Mouse (Mus musculus): ENCODE data around the gene Car1. TPM values are rescaled to one million over a fixed set of nuclear protein-coding genes. Genes with fewer than 3 reads are reported as not detected.
"Not testable (repeated sequence)": the region's sequence is repeated elsewhere in the genome, so short reads cannot be mapped to it uniquely, and the experiment has no call there.

Gene Car1
- polyA plus RNA-seq, 1 experiment from 2014 or later: not detected

GRCm38 (mm10) chr3:14805962-14806361, 2.2 kb downstream of the Car1 start:
- no peaks in the 10 kb centered on the region for H3K4me1 ChIP-seq (replicated peaks)
- H3K9me3 ChIP-seq: no peaks in the 10 kb centered on the region
- H3K4me3 ChIP-seq: no peak overlapping the region
- no peaks in the 10 kb centered on the region for H3K36me3 ChIP-seq
- no peak overlapping the region for H3K27ac ChIP-seq
- no peak for DNase-seq (ENCODE audit: low spot score)
- WGBS: 87% methylated on average over 3 of the region's 3 CpGs
- H3K27me3 ChIP-seq (ENCODE audit: insufficient read depth, poor library complexity, severe bottlenecking): no peaks in the 10 kb centered on the region

GRCm38 (mm10) chr3:14804906-14805305, 3.3 kb downstream of the Car1 start:
- WGBS: 86% methylated on average over 6 of the region's 6 CpGs
- Histone ChIP-seq H3K4me1 (replicated peaks) (no peaks in the 10 kb centered on the region), H3K27ac (no peak overlapping the region), H3K4me3 (no peak overlapping the region), H3K9me3 (no peaks in the 10 kb centered on the region), H3K27me3 (ENCODE audit: insufficient read depth, poor library complexity, severe bottlenecking) (no peaks in the 10 kb centered on the region), H3K36me3 (no peaks in the 10 kb centered on the region)
- DNase-seq (ENCODE audit: low spot score): no peak

- H3K27ac ChIP-seq: no peak overlapping the region
- no peak overlapping the region for H3K4me3 ChIP-seq
- no peaks in the 10 kb centered on the region for H3K4me1 ChIP-seq (replicated peaks)
- DNase-seq (ENCODE audit: low spot score): no peak
- H3K9me3 ChIP-seq: no peaks in the 10 kb centered on the region
- no peaks in the 10 kb centered on the region for H3K36me3 ChIP-seq
- 88% methylated on average over 3 of the region's 3 CpGs for WGBS
- H3K27me3 ChIP-seq (ENCODE audit: insufficient read depth, poor library complexity, severe bottlenecking): no peaks in the 10 kb centered on the region
These were observed 11.1 kb downstream of the Car1 start for GRCm38 (mm10) chr3:14797069-14797468.

GRCm38 (mm10) chr3:14795292-14796020, 12.7 kb downstream of the Car1 start:
- no peaks in the 10 kb centered on the region for H3K36me3 ChIP-seq
- 82% methylated on average over 4 of the region's 4 CpGs for WGBS
- H3K4me3 ChIP-seq: no peak overlapping the region
- H3K4me1 ChIP-seq (replicated peaks): no peaks in the 10 kb centered on the region
- H3K9me3 ChIP-seq: no peaks in the 10 kb centered on the region
- no peaks in the 10 kb centered on the region for H3K27me3 ChIP-seq (ENCODE audit: insufficient read depth, poor library complexity, severe bottlenecking)
- DNase-seq (ENCODE audit: low spot score): no peak
- H3K27ac ChIP-seq: no peak overlapping the region

- DNase-seq (ENCODE audit: low spot score): no peak
- no peak overlapping the region for H3K27ac ChIP-seq
- H3K4me3 ChIP-seq: no peak overlapping the region
These were observed 16.1 kb downstream of the Car1 start for GRCm38 (mm10) chr3:14792032-14792431.

GRCm38 (mm10) chr3:14787607-14788006, 20.6 kb downstream of the Car1 start:
- Histone ChIP-seq H3K27me3 (ENCODE audit: insufficient read depth, poor library complexity, severe bottlenecking) (no peaks in the 10 kb centered on the region), H3K36me3 (no peaks in the 10 kb centered on the region), H3K27ac (no peak overlapping the region), H3K4me3 (no peak overlapping the region), H3K9me3 (no peaks in the 10 kb centered on the region), H3K4me1 (replicated peaks) (no peaks in the 10 kb centered on the region)
- WGBS: 88% methylated on average over 1 of the region's 1 CpGs
- DNase-seq (ENCODE audit: low spot score): no peak

More at GRCm38 (mm10) chr3:14792032-14792431, 16.1 kb downstream of the Car1 start:
- no peaks in the 10 kb centered on the region for H3K9me3 ChIP-seq
- no peaks in the 10 kb centered on the region for H3K4me1 ChIP-seq (replicated peaks)
- no peaks in the 10 kb centered on the region for H3K36me3 ChIP-seq
- H3K27me3 ChIP-seq (ENCODE audit: insufficient read depth, poor library complexity, severe bottlenecking): no peaks in the 10 kb centered on the region

GRCm38 (mm10) chr3:14787136-14787535, 21.0 kb downstream of the Car1 start:
- H3K9me3 ChIP-seq: no peaks in the 10 kb centered on the region
- no peak overlapping the region for H3K27ac ChIP-seq
- H3K27me3 ChIP-seq (ENCODE audit: insufficient read depth, poor library complexity, severe bottlenecking): no peaks in the 10 kb centered on the region
- 49% methylated on average over 1 of the region's 1 CpGs for WGBS
- no peak overlapping the region for H3K4me3 ChIP-seq
- H3K4me1 ChIP-seq (replicated peaks): no peaks in the 10 kb centered on the region
- DNase-seq (ENCODE audit: low spot score): no peak
- H3K36me3 ChIP-seq: no peaks in the 10 kb centered on the region

GRCm38 (mm10) chr3:14786551-14787079, 21.6 kb downstream of the Car1 start:
- Histone ChIP-seq H3K27ac (no peak overlapping the region), H3K4me3 (no peak overlapping the region), H3K27me3 (ENCODE audit: insufficient read depth, poor library complexity, severe bottlenecking) (no peaks in the 10 kb centered on the region), H3K36me3 (no peaks in the 10 kb centered on the region), H3K4me1 (replicated peaks) (no peaks in the 10 kb centered on the region), H3K9me3 (no peaks in the 10 kb centered on the region)
- DNase-seq (ENCODE audit: low spot score): no peak
- 74% methylated on average over 2 of the region's 2 CpGs for WGBS

- H3K36me3 ChIP-seq: no peaks in the 10 kb centered on the region
- no peaks in the 10 kb centered on the region for H3K9me3 ChIP-seq
- DNase-seq (ENCODE audit: low spot score): no peak
- no peaks in the 10 kb centered on the region for H3K4me1 ChIP-seq (replicated peaks)
- 95% methylated on average over 2 of the region's 2 CpGs for WGBS
- H3K4me3 ChIP-seq: no peak overlapping the region
- H3K27me3 ChIP-seq (ENCODE audit: insufficient read depth, poor library complexity, severe bottlenecking): no peaks in the 10 kb centered on the region
- no peak overlapping the region for H3K27ac ChIP-seq
These were observed 22.8 kb downstream of the Car1 start for GRCm38 (mm10) chr3:14785353-14785752.

GRCm38 (mm10) chr3:14783198-14783597, 25.0 kb downstream of the Car1 start:
- not testable (repeated sequence) for H3K36me3 ChIP-seq; DNase-seq (ENCODE audit: low spot score); H3K27me3 ChIP-seq (ENCODE audit: insufficient read depth, poor library complexity, severe bottlenecking); H3K9me3 ChIP-seq; H3K27ac ChIP-seq; H3K4me3 ChIP-seq; H3K4me1 ChIP-seq (replicated peaks)
- WGBS: 90% methylated on average over 5 of the region's 5 CpGs

- H3K4me1 ChIP-seq (replicated peaks); DNase-seq (ENCODE audit: low spot score); H3K9me3 ChIP-seq; H3K27ac ChIP-seq; H3K27me3 ChIP-seq (ENCODE audit: insufficient read depth, poor library complexity, severe bottlenecking); H3K36me3 ChIP-seq; H3K4me3 ChIP-seq: not testable (repeated sequence)
- WGBS: 91% methylated on average over 3 of the region's 3 CpGs
These were observed 25.8 kb downstream of the Car1 start for GRCm38 (mm10) chr3:14782365-14782764.

GRCm38 (mm10) chr3:14780212-14780611, 28.0 kb downstream of the Car1 start:
- no peaks in the 10 kb centered on the region for H3K9me3 ChIP-seq
- no peak overlapping the region for H3K4me3 ChIP-seq
- H3K27me3 ChIP-seq (ENCODE audit: insufficient read depth, poor library complexity, severe bottlenecking): no peaks in the 10 kb centered on the region
- no peaks in the 10 kb centered on the region for H3K36me3 ChIP-seq
- 85% methylated on average over 2 of the region's 2 CpGs for WGBS
- H3K4me1 ChIP-seq (replicated peaks): no peaks in the 10 kb centered on the region
- DNase-seq (ENCODE audit: low spot score): no peak
- no peak overlapping the region for H3K27ac ChIP-seq

- WGBS: 75% methylated on average over 3 of the region's 3 CpGs
These were observed 31.5 kb downstream of the Car1 start for GRCm38 (mm10) chr3:14776497-14777162.

More at GRCm38 (mm10) chr3:14776497-14777162, 31.5 kb downstream of the Car1 start:
- not testable (repeated sequence) for H3K36me3 ChIP-seq; H3K27ac ChIP-seq; H3K27me3 ChIP-seq (ENCODE audit: insufficient read depth, poor library complexity, severe bottlenecking); H3K9me3 ChIP-seq; DNase-seq (ENCODE audit: low spot score); H3K4me1 ChIP-seq (replicated peaks); H3K4me3 ChIP-seq
